Mouse (Mus musculus): ENCODE results near the gene Amz2.

- TF ChIP-seq TAL1 (conservative IDR thresholded peaks at IDR 0.05; ENCODE audit: low read depth, low read length): no peak
- no peak for TF ChIP-seq CTCF (IDR thresholded peaks at IDR 0.05; ENCODE audit: low read depth, low read length)
Observed at GRCm38 (mm10) chr11:109473171-109474085, 47.7 kb downstream of the Amz2 start, which contains the start of the genes Arsg and Slc16a6.
